Mouse (Mus musculus) kidney, embryonic 15.5 days (tissue): ENCODE measurements around the gene Nudt21. TPM values are rescaled to one million over a fixed set of nuclear protein-coding genes. Genes with fewer than 3 reads are reported as not detected.

Experiments
- ATAC-seq: fragments of 200-750 bp; cut with Nextera tagmentation; replicated peaks from 2 replicates; pipeline ENCODE4 v1.8.0; 2017; ENCODE audit warnings: moderate TSS enrichment; ENCODE audit not compliant: low FRiP score
- H3K27ac ChIP-seq: fragments of 300-500 bp; sonication (generic); 2 replicates; pipeline ENCODE4 v1.5.1; 2015; ENCODE audit warnings: mild to moderate bottlenecking, inconsistent platforms
- H3K27me3 ChIP-seq: fragments of 300-500 bp; sonication (generic); 2 replicates; pipeline ENCODE4 v1.6.1; 2015; ENCODE audit warnings: inconsistent platforms
- H3K36me3 ChIP-seq: fragments of 300-500 bp; sonication (generic); 2 replicates; pipeline ENCODE4 v1.6.1; 2015; ENCODE audit warnings: inconsistent platforms
- H3K4me1 ChIP-seq: fragments of 300-500 bp; sonication (generic); 2 replicates; pipeline ENCODE4 v1.6.1; 2015; ENCODE audit warnings: inconsistent platforms
- H3K4me2 ChIP-seq: fragments of 300-500 bp; sonication (generic); 2 replicates; pipeline ENCODE4 v1.6.1; 2015; ENCODE audit warnings: moderate library complexity, mild to moderate bottlenecking, inconsistent platforms
- H3K4me3 ChIP-seq: fragments of 300-500 bp; sonication (generic); replicated peaks from 2 replicates; pipeline ENCODE4 v1.5.1; 2015; ENCODE audit warnings: mild to moderate bottlenecking, inconsistent platforms
- H3K9ac ChIP-seq: fragments of 300-500 bp; sonication (generic); 2 replicates; pipeline ENCODE4 v1.6.1; 2015; ENCODE audit warnings: mild to moderate bottlenecking, inconsistent platforms
- H3K9me3 ChIP-seq: fragments of 300-500 bp; sonication (generic); replicated peaks from 2 replicates; pipeline ENCODE4 v1.6.1; 2016; ENCODE audit warnings: inconsistent platforms
- WGBS: fragments of 180-500 bp; shearing (Covaris S2); methylation state at CpG from one replicate; pipeline ENCODE4 v1.1.7; 2015; ENCODE audit warnings: mixed read lengths; 5-methylcytosine and 5-hydroxymethylcytosine counted together
- polyA plus RNA-seq: library from polyadenylated mRNA; unstranded; fragments of >200 nt; fragmentation: Nextera tagmentation; extraction: Ambion mirVana; gene quantifications from 2 replicates; pipeline ENCODE4 v1.2.1, GENCODE M21; 2015

Nudt21 gene
- polyA plus RNA-seq, 1 experiment from 2014 or later, result 120 TPM

DNA sequence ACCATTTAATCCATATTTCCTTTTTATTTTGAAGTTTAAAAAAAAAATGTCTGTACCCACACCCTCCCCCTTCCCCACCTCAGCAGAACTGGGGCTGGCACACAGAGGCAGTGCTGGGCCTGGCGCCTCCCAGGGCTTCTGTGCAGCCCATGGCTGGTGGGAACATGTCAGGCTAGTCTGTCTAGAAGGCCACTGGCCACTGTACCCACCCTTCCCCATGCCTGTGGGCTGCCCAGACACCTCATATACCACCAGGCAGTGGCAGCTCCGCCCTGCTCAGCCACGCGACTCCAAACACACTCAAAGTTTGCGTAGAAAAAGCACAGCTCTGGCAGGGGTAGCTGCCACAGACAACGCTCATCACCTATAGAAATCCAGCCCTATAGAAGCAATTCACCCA is 68.5 kb downstream of the Nudt21 start:
- Histone ChIP-seq H3K9ac (no peak overlapping the region), H3K4me1 (peaks cover 5% of the 10 kb centered on the region; the same call in 1 of the 2 replicates), H3K4me3 (no peak overlapping the region), H3K4me2 (no peak overlapping the region), H3K36me3 (peaks cover 33% of the 10 kb centered on the region), H3K27me3 (no peaks in the 10 kb centered on the region), H3K9me3 (no peaks in the 10 kb centered on the region), H3K27ac (no peak overlapping the region)
- WGBS, result 68% methylated on average over 6 of the region's 6 CpGs
- ATAC-seq, result 0 out of 2 replicates have a peak, but pooled peaks have one; percentile 16

Other genes with a start within 250 kb of the Nudt21 start
- 2.3 and 6.0 TPM in 2 replicates for gene Gnao1, start 227.1 kb downstream of the Nudt21 start, polyA plus RNA-seq
- 45.4 and 49.3 TPM in 2 replicates for gene Amfr, start 24.2 kb downstream of the Nudt21 start, polyA plus RNA-seq
- 12.8 and 13.0 TPM in 2 replicates for gene Ogfod1, start 167 bp upstream of the Nudt21 start, polyA plus RNA-seq
- gene Bbs2, start 61.9 kb upstream of the Nudt21 start, polyA plus RNA-seq, result 11.9 and 15.7 TPM in 2 replicates
- gene Mt4, start 100.2 kb upstream of the Nudt21 start, polyA plus RNA-seq, result not detected in 2 replicates
- 2.9 and 7.1 TPM in 2 replicates for gene Mt3, start 115.6 kb upstream of the Nudt21 start, polyA plus RNA-seq
- 163 and 178 TPM in 2 replicates for gene Mt2, start 135.6 kb upstream of the Nudt21 start, polyA plus RNA-seq
- gene Mt1, start 142.1 kb upstream of the Nudt21 start, polyA plus RNA-seq, result 519 and 582 TPM in 2 replicates
- 89.6 and 91.6 TPM in 2 replicates for gene Nup93, start 177.5 kb upstream of the Nudt21 start, polyA plus RNA-seq